Mouse (Mus musculus): ENCODE results near the gene Ugt1a10. TPM values are rescaled to one million over a fixed set of nuclear protein-coding genes. Genes with fewer than 3 reads are reported as not detected.
"Not testable (repeated sequence)": the region's sequence is repeated elsewhere in the genome, so short reads cannot be mapped to it uniquely, and the experiment has no call there.

The Ugt1a10 gene
- polyA plus RNA-seq, 1 experiment from 2014 or later, result 0.22 TPM

DNA sequence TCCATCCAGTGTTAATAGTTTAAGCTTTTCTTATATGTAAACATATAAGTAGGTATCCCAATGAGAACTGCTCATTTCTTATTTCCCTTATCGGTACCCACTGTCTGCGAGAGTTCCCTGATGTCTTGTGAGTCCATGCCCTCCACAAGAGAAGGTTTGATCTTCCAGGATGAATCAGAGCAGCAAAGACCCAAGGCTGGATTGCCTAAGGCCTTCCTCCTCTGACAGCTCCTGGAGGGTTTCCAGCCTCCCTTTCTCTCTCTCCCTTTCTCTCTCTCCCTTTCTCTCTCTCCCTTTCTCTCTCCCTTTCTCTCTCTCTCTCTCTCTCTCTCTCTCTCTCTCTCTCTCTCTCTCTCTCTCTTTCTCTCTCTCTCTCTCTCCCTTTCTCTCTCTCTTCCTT, 73.9 kb downstream of the Ugt1a10 start:
- whole genome bisulfite sequencing, result 64% methylated on average over 2 of the region's 2 CpGs

DNA sequence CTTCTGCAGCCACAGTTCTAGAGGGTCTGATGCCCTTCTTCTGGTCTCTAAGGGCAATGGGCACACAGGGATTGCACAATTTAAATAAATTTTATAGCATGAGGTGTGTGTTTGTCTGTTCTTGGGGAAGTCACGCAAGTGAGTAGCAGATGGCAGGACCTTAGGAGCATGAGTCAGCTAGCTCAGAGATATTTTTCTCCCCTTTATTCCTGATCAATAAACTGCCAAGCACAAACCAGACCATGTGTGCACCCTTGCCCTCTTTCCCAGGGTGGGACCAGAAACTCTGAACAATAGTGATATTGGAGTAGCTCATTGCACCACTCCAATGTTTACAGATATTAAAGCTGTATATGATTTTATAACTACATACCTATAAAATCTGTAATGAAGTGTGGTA, 75.0 kb downstream of the Ugt1a10 start:
- not testable (repeated sequence) for H3K27me3 ChIP-seq; H3K4me3 ChIP-seq; ATAC-seq (ENCODE audit: borderline replicate concordance, extremely low read depth, low FRiP score, low TSS enrichment); H3K9ac ChIP-seq; H3K4me1 ChIP-seq; H3K36me3 ChIP-seq; H3K27ac ChIP-seq; H3K4me2 ChIP-seq; H3K9me3 ChIP-seq
- 69% methylated on average over 1 of the region's 1 CpGs for WGBS

More for the DNA sequence above, 73.9 kb downstream of the Ugt1a10 start:
- not testable (repeated sequence) for H3K9me3 ChIP-seq; H3K36me3 ChIP-seq; H3K4me2 ChIP-seq; H3K4me3 ChIP-seq; H3K27ac ChIP-seq; H3K9ac ChIP-seq; H3K27me3 ChIP-seq; H3K4me1 ChIP-seq; ATAC-seq (ENCODE audit: borderline replicate concordance, extremely low read depth, low FRiP score, low TSS enrichment)

DNA sequence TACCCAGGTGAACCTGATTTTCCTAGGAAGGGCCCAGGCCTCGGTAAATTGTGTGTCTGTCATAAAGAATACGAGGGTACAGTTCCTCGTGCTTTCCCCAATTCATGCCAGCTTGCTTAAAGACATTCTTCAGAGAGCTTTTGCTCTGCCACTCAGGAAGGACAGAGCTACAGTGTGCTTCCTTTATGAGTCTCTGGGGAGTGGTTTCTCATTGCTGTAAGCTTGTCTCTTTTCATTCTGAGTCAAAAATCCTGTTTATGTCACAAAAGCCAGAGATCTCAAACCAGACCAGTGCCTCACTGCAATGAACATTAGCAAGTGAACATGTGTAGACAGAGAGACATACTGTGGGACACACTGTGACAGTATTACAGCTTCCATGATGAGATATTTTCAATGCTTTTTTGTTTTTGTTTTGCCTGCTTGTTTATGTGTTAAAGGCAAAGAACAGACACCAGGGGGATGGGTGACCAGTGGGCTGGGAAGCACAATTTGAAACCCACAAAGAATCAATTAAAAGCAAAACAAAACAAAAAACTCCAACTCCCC, 78.8 kb downstream of the Ugt1a10 start:
- Histone ChIP-seq H3K36me3 (no peaks in the 10 kb centered on the region), H3K27me3 (no peaks in the 10 kb centered on the region), H3K4me2 (no peak overlapping the region), H3K9ac (no peak overlapping the region), H3K4me1 (no peaks in the 10 kb centered on the region; the same call in 1 of the 2 replicates), H3K27ac (peak overlapping the region; percentile 41; the same call in 1 of the 2 replicates), H3K9me3 (no peaks in the 10 kb centered on the region), H3K4me3 (no peak overlapping the region)
- ATAC-seq (ENCODE audit: borderline replicate concordance, extremely low read depth, low FRiP score, low TSS enrichment), result no peak
- WGBS, result 55% methylated on average over 3 of the region's 3 CpGs

DNA sequence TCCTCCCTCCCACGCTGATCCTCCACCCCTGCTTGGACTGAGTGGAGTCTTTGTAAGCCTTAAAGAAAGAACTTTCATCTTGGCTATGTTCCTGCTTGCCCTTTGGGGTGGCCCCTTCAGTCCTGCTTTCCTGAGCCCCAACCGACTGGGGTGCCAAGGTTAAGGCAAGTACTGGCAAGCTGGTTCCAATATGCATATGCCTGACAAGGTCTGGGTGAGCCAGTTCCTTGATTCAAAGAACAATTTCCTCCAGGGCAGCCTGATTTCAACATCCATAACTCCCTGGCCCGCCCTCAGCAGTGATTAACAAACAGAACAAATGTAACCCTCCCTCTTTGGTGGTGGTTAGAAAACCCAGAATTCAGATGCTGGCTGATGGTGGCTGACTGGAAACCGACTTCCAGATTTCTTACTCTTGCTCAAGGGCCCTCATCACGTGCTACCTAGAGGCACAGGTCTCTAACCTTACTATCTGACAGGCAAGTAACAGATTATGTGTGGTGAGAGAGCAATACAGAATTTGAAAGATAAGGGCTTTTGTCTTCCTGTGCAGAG, 79.3 kb downstream of the Ugt1a10 start, which contains the start of gene Ugt1a6a:
Gene Ugt1a6a (plus strand): TSS at position 353 of the 555 bp plus-strand sequence.
- not testable (repeated sequence) for H3K9me3 ChIP-seq; H3K4me1 ChIP-seq; H3K36me3 ChIP-seq; ATAC-seq (ENCODE audit: borderline replicate concordance, extremely low read depth, low FRiP score, low TSS enrichment); H3K27me3 ChIP-seq; H3K4me2 ChIP-seq; H3K4me3 ChIP-seq; H3K9ac ChIP-seq
- 35% methylated on average over 5 of the region's 5 CpGs for WGBS
- H3K27ac ChIP-seq, result peak within 1 kb of the TSS; percentile 41; the same call in 1 of the 2 replicates

DNA sequence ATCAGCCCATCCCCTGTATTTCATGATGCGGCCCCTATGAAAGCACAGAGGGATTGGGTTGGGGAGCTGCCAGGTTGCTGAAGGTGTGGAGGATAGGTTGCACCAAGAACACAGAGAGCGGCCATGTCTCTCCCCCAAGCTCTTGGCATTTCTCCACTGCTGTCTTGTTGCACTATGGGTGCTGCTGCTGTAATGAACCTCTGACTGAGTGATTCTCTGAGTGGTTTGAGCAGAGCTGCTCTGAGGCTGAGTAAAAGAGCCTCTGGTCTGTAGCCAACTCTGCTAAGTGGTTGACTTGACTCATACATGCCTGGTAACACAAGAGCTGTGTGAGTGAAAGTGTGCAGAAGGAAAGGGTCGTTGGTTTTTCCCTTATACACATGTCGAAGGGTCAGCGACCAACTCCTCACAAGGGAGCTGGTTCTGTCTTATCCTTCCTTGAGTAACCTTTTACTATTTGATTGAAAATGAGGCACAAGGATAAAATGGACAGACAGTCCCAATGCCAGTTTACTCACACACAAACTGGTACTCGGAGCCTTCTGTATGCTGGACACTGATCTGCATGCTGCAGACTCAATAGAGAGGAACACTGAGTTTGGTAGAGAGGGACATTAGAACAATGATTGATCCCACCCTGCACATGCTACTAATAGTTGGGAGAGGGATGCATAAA, 80.2 kb downstream of the Ugt1a10 start:
- H3K27me3 ChIP-seq, result not testable (repeated sequence)

DNA sequence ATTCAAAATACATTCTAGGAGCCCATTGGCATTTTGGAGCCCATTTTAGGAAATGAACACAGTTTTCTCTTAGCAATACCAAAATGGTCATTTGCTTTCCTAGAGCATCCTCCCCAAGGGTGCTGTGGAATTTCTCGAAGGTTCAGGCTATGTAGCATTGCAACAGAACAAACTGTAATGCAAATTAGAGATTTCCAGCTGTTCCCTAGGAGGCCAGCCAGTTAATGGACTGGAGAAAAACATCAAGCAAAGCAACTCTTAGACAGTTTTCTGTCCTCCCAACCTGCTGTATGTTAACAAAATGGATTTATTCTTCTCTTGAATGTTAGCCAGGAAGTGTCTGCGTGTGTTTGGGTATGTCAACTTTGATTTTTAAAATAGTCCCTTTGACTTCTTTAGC, 81.5 kb downstream of the Ugt1a10 start:
- no peak overlapping the region for H3K9ac ChIP-seq
- no peaks in the 10 kb centered on the region for H3K9me3 ChIP-seq
- no peak overlapping the region for H3K27ac ChIP-seq
- H3K4me3 ChIP-seq, result no peak overlapping the region
- ATAC-seq (ENCODE audit: borderline replicate concordance, extremely low read depth, low FRiP score, low TSS enrichment), result no peak
- 60% methylated on average over 2 of the region's 2 CpGs for WGBS
- H3K4me1 ChIP-seq, result no peaks in the 10 kb centered on the region; the same call in 1 of the 2 replicates
- H3K4me2 ChIP-seq, result no peak overlapping the region
- H3K27me3 ChIP-seq, result no peaks in the 10 kb centered on the region
- no peaks in the 10 kb centered on the region for H3K36me3 ChIP-seq

More for the DNA sequence above, 80.2 kb downstream of the Ugt1a10 start:
- H3K4me1 ChIP-seq; H3K27ac ChIP-seq; H3K9me3 ChIP-seq; H3K4me3 ChIP-seq; H3K36me3 ChIP-seq; ATAC-seq (ENCODE audit: borderline replicate concordance, extremely low read depth, low FRiP score, low TSS enrichment); H3K9ac ChIP-seq; H3K4me2 ChIP-seq: not testable (repeated sequence)
- 70% methylated on average over 6 of the region's 6 CpGs for WGBS

DNA sequence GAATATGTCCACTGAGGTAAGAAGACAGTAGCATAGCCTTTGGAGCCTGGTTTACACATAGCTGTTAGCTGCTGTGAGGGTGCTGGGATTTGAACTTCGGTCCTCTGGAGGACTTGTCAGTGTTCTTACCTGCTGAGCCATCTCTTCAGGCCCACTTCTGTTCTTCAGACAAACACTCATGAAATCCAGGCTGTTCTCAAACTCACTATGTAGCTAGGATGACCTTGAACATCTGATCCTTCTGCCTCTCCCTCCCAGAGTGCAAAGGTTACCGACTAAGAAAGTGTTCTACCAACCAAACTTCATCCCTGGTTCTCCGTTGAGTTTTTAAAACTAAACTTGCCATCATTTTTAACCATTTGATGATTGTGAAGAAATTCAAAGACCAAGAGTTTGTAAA, 82.1 kb downstream of the Ugt1a10 start:
- Histone ChIP-seq H3K27me3 (no peaks in the 10 kb centered on the region), H3K9me3 (no peaks in the 10 kb centered on the region), H3K4me3 (no peak overlapping the region), H3K9ac (no peak overlapping the region), H3K4me2 (no peak overlapping the region), H3K27ac (no peak overlapping the region), H3K4me1 (no peaks in the 10 kb centered on the region; the same call in 1 of the 2 replicates), H3K36me3 (no peaks in the 10 kb centered on the region)
- WGBS, result 74% methylated on average over 3 of the region's 3 CpGs
- no peak for ATAC-seq (ENCODE audit: borderline replicate concordance, extremely low read depth, low FRiP score, low TSS enrichment)

DNA sequence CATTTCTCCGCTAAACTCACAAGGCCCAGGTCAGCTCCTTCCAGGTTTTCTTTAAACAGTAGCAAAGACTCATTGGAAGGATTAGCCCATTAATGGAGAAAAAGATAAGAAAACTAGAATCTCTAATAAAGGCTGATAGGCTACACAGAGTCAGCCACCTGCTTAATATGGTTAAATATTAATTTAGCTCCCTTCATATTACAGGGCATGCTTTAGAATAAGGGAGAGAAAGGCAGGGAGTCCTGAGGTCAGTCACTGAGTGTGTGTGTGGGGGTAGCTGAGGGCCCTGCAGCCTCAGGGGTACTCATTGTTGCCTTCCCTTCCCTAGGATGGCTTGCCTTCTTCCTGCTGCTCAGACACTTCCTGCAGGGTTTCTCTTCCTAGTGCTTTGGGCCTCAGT, 83.0 kb downstream of the Ugt1a10 start:
- Histone ChIP-seq H3K9ac (no peak overlapping the region), H3K4me2 (no peak overlapping the region), H3K27ac (no peak overlapping the region), H3K36me3 (no peaks in the 10 kb centered on the region), H3K4me1 (no peaks in the 10 kb centered on the region; the same call in 1 of the 2 replicates), H3K9me3 (no peaks in the 10 kb centered on the region), H3K4me3 (no peak overlapping the region), H3K27me3 (no peaks in the 10 kb centered on the region)
- ATAC-seq (ENCODE audit: borderline replicate concordance, extremely low read depth, low FRiP score, low TSS enrichment), result no peak
- 80% methylated on average over 1 of the region's 1 CpGs for WGBS

DNA sequence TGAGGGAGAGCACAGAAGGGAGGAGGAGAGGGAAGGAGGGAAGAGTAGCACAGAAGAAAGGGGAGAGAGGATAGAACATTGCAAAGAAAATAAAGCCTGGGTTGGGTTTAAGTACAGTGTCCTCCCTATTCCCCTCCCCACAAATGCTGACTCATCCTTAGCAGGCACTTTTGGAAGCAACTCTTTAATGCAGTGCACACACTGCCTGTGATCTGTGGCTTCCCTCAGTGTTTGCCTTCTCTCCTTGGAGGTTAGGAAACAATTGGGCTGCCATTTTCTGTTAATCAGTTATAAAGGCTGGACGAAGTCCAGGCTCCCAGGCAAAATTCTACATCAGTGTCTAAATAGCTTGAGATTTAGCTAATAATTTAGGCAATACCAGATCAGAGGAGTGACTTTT, 85.3 kb downstream of the Ugt1a10 start:
- not testable (repeated sequence) for H3K27me3 ChIP-seq, H3K27ac ChIP-seq, H3K4me1 ChIP-seq, H3K9me3 ChIP-seq, H3K9ac ChIP-seq, H3K4me3 ChIP-seq, H3K4me2 ChIP-seq, H3K36me3 ChIP-seq
- peak; percentile 70; the same call in 1 of the 2 replicates for ATAC-seq (ENCODE audit: borderline replicate concordance, extremely low read depth, low FRiP score, low TSS enrichment)
- WGBS, result 40% methylated on average over 1 of the region's 1 CpGs

GRCm38 (mm10) chr1:88143966-88144675, 88.9 kb downstream of the Ugt1a10 start:
- 3% methylated on average over 5 of the region's 5 CpGs for WGBS
- not testable (repeated sequence) for H3K4me2 ChIP-seq, H3K27me3 ChIP-seq, H3K9me3 ChIP-seq, H3K36me3 ChIP-seq, H3K9ac ChIP-seq, H3K4me1 ChIP-seq, H3K27ac ChIP-seq, H3K4me3 ChIP-seq
- ATAC-seq (ENCODE audit: borderline replicate concordance, extremely low read depth, low FRiP score, low TSS enrichment), result 0 out of 2 replicates have a peak, but pooled peaks have one; percentile 39

DNA sequence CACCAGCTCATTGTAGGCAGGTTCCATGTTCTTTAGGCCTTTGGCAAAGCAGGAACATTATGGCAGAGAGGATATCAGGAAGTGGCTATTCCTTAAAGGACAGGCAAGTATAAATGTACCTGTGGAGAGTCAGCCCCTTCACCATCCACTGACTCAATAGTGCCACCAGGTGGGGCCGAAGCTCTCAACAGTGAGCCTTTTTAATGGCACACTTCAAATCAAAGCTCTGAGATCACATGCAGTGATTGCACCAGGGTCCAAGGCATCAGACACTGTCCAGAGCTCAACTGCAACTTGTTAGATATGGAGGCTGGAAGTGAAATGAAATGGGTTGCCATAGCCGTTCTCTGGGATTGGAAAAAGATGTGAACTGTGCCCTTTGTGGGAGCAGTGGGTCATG, 90.1 kb downstream of the Ugt1a10 start:
- H3K36me3 ChIP-seq; ATAC-seq (ENCODE audit: borderline replicate concordance, extremely low read depth, low FRiP score, low TSS enrichment); H3K4me1 ChIP-seq; H3K4me2 ChIP-seq; H3K27ac ChIP-seq; H3K9me3 ChIP-seq; H3K4me3 ChIP-seq; H3K9ac ChIP-seq; H3K27me3 ChIP-seq: not testable (repeated sequence)
- WGBS, result 69% methylated on average over 2 of the region's 2 CpGs

DNA sequence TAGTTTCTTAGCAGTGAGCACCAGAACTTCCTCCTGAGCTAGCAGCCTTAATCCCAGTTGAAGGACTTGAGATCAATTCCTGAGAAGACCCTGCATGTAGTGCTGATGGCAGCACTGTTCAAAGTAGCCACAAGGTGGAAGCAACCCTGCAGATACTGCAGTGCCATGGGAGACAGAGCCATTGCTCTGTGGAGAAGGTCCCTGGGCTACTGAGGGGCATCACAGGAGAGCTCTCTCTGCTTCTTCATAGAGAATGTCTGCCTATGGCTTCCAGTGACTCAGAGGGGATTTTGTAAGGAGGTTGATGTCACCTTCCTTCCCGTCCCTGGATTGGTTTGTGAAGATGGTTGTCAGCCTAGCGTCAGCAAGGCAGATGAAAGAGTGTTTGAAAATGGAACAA, 94.9 kb downstream of the Ugt1a10 start:
- not testable (repeated sequence) for H3K9me3 ChIP-seq; H3K27me3 ChIP-seq; H3K4me3 ChIP-seq; H3K4me2 ChIP-seq; ATAC-seq (ENCODE audit: borderline replicate concordance, extremely low read depth, low FRiP score, low TSS enrichment); H3K36me3 ChIP-seq; H3K27ac ChIP-seq; H3K4me1 ChIP-seq; H3K9ac ChIP-seq
- 63% methylated on average over 2 of the region's 2 CpGs for WGBS
